Mouse (Mus musculus) heart, adult 2 months (tissue): ENCODE measurements around the gene Mthfsd. TPM values are rescaled to one million over a fixed set of nuclear protein-coding genes. Genes with fewer than 3 reads are reported as not detected.
A peak's percentile ranks its signal among the peaks of the same experiment; 100 is the strongest.

Experiments used
- DNase-seq, 2 experiments: peaks; one replicate each; pipeline ENCODE4 v3.0.0; 2021
- H3K27ac ChIP-seq: fragments of 200-600 bp; 2 replicates; pipeline ENCODE4 v1.8.1; 2022
- H3K27me3 ChIP-seq: fragments of 200-500 bp; 2 replicates; pipeline ENCODE4 v1.6.1; 2012; ENCODE audit warnings: mild to moderate bottlenecking, low read length, inconsistent platforms, mixed read lengths; ENCODE audit not compliant: control insufficient read depth, insufficient read depth
- H3K36me3 ChIP-seq: fragments of 200-500 bp; 2 replicates; pipeline ENCODE4 v1.6.1; 2012; ENCODE audit warnings: low read length, inconsistent platforms; ENCODE audit not compliant: control insufficient read depth, insufficient read depth
- H3K4me1 ChIP-seq: fragments of 200-500 bp; 2 replicates; pipeline ENCODE4 v1.6.1; 2011; ENCODE audit warnings: low read length; ENCODE audit not compliant: control insufficient read depth, insufficient read depth
- H3K4me3 ChIP-seq: fragments of 200-600 bp; 2 replicates; pipeline ENCODE4 v1.8.1; 2022
- H3K79me2 ChIP-seq: fragments of 200-500 bp; replicated peaks from 2 replicates; pipeline ENCODE4 v1.6.1; 2012; ENCODE audit warnings: mild to moderate bottlenecking, inconsistent platforms, low read length, moderate library complexity, mixed read lengths; ENCODE audit not compliant: control insufficient read depth, insufficient read depth
- H3K9ac ChIP-seq: fragments of 200-500 bp; 2 replicates; pipeline ENCODE4 v1.6.1; 2012; ENCODE audit warnings: low read depth, mild to moderate bottlenecking, control low read depth, inconsistent platforms, low read length, mixed read lengths
- CTCF ChIP-seq: fragments of 200-600 bp; IDR thresholded peaks from 2 replicates; pipeline ENCODE4 v1.8.1; 2022; ENCODE audit warnings: antibody characterized with exemption, mild to moderate bottlenecking, moderate library complexity
- EP300 ChIP-seq: fragments of 200-500 bp; IDR thresholded peaks from 2 replicates; pipeline ENCODE4 v1.6.1; 2011; ENCODE audit warnings: low read depth, low read length, control low read depth; ENCODE audit not compliant: insufficient read depth
- POLR2A ChIP-seq: fragments of 200-500 bp; IDR thresholded peaks from 2 replicates; pipeline ENCODE4 v1.6.1; 2011; ENCODE audit warnings: mild to moderate bottlenecking, low read depth, low read length, control low read depth; ENCODE audit not compliant: insufficient read depth
- WGBS: fragments of 180-500 bp; shearing (Covaris S2); methylation state at CpG from one replicate; pipeline ENCODE4 v1.1.7; 2018; 5-methylcytosine and 5-hydroxymethylcytosine counted together
- intact Hi-C: fragments of 180-260 bp; cut with DNase I; formaldehyde crosslinking; loops from one replicate; pipeline ENCODE4 v1.15.1; 2025
- polyA plus RNA-seq: library from polyadenylated mRNA; depleted of rRNA; stranded (reverse); fragments of >200 nt; gene quantifications from 2 replicates; pipeline ENCODE4 v1.2.3, GENCODE M21; 2012
- total RNA-seq, 2 experiments: library from RNA; stranded (reverse); gene quantifications; 2 replicates each; pipeline ENCODE4 v1.2.3; 2021

Gene Mthfsd
- total and polyA plus RNA-seq, 3 experiments, result 12.8 to 26.4 (median 13.5) TPM

DNA sequence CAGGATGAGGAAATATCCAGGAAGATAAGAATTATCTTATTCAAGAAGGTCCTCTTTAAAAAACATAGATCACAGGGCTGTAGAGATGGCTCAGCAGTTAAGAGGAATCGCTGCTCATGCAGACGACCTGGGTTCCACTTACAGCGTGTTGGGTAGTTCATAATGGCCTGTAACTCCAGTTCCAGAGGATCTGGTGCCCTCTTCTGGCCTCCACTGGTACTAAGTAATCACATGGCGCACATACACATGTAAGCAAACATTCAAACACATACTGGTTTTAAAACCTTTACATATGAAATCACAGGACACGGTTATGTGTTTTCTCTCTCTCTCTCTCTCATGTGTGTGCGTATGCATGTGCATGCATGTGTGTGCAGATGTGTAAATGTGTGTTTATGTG lies 28.7 kb upstream of the Mthfsd start:
- no peak overlapping the region for H3K4me3 ChIP-seq
- TF ChIP-seq CTCF, result 0 out of 2 replicates have a peak, but pooled peaks have one; percentile 10
- no peak for TF ChIP-seq POLR2A
- DNase-seq, result no peak
- H3K27ac ChIP-seq, result no peak overlapping the region
- 97% methylated on average over 6 of the region's 6 CpGs for WGBS
- H3K79me2 ChIP-seq, result no peaks in the 10 kb centered on the region
- H3K4me1 ChIP-seq, result no peaks in the 10 kb centered on the region
- no peak overlapping the region for H3K9ac ChIP-seq
- no peaks in the 10 kb centered on the region for H3K36me3 ChIP-seq
- intact Hi-C loops, result no loop called here
- H3K27me3 ChIP-seq, result no peaks in the 10 kb centered on the region

DNA sequence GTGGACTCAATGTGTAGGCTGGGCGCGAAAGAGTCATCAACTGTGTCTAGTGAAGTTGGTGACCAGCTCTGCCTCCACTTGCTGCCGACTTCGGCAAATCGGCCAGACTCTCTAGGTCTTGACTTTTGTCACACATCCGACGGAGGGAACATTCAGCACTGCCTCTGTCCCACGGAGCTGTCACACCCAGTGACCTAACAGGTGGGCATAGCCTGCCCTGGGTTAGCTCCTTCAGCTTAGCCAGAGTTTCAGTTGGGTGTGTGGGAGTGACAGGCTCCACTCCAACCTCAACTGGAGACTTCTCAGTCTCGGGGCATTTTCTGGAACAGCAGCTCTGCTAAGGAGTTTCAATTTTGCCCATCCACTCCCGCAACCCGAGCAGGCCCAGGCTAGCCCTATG lies 26.3 kb upstream of the Mthfsd start:
- intact Hi-C loops, result no loop called here
- TF ChIP-seq EP300 (no peak), CTCF (no peak), POLR2A (no peak)
- Histone ChIP-seq H3K79me2 (no peaks in the 10 kb centered on the region), H3K4me1 (no peaks in the 10 kb centered on the region), H3K36me3 (no peaks in the 10 kb centered on the region), H3K27me3 (no peaks in the 10 kb centered on the region), H3K27ac (no peak overlapping the region), H3K9ac (no peak overlapping the region), H3K4me3 (no peak overlapping the region)
- DNase-seq, result no peak
- 89% methylated on average over 11 of the region's 11 CpGs for WGBS

DNA sequence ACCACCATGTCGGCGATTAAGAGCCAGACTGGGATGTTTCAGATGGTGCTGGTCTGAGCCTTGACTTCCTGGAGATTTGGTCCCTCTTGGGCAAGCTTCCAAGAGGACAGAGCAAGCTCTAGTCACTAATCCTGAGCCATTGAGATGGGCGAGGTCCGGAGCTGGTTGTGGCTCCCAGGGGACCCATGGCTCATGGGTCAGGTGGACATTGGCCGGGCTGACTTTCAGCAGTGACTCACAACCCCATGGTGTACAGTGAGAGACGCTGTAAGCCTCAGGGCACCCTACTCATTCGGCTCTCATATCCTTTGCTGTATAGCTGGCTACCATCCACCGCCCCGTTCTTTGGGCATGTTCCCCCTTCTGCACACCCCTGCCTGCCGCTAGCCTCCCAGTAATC lies 25.9 kb upstream of the Mthfsd start:
- no peak overlapping the region for H3K27ac ChIP-seq
- H3K27me3 ChIP-seq, result peaks cover 1% of the 10 kb centered on the region; the same call in 1 of the 2 replicates
- TF ChIP-seq CTCF (no peak), EP300 (no peak), POLR2A (no peak)
- intact Hi-C loops, result no loop called here
- H3K36me3 ChIP-seq, result no peaks in the 10 kb centered on the region
- WGBS, result 77% methylated on average over 10 of the region's 10 CpGs
- H3K9ac ChIP-seq, result no peak overlapping the region
- no peaks in the 10 kb centered on the region for H3K4me1 ChIP-seq
- no peak for DNase-seq
- H3K4me3 ChIP-seq, result no peak overlapping the region
- H3K79me2 ChIP-seq, result no peaks in the 10 kb centered on the region

DNA sequence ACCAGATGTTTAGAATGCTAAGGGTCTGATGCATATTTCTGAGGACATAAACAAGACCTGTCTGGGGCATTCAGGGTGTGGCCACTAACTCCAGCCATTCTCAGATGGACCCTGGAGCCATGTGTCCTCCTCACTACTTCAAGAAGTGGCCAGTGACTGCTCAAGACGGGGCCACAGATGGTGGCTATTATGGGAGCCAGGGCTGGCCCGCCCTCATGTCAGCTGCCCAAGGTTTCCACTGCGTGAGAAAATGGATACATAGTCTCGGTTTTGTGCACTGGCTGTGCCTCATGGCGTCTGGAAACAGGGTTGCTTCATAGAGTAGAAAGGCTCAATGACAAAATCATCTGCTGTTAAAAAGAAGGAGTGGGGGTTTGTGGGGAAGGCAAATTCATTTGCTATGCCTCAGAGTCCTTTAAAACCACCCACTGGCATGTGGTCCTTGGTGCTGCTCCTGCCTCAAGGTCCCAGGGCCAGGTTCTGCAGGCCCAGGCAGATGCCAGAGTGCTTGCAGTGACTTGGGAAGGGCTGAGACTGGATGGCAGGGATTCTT lies 24.8 kb upstream of the Mthfsd start:
- intact Hi-C loops, result no loop called here

DNA sequence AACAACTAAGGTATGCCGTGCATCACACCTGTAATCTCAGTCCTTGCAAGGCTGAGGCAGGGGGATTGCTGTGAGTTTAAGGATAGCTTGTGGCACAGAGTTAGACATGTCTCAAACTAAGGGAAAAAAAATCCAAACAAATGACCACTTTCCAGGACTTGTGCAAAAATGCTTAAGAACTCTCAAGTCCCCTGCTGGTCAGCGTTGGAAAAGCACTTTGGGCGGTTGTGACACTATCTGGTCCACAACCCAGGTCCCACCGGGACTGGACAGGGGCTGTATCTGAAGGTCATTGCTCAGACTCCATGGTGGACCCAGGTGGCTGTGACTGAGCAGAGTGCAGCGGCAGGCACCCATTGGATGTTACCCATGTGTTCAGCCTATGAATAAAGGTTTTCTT lies 22.3 kb upstream of the Mthfsd start:
- no peaks in the 10 kb centered on the region for H3K36me3 ChIP-seq
- H3K27me3 ChIP-seq, result peaks cover 13% of the 10 kb centered on the region
- TF ChIP-seq EP300 (no peak), CTCF (peak; percentile 65)
- DNase-seq, result no peak
- 38% methylated on average over 5 of the region's 5 CpGs for WGBS
- H3K79me2 ChIP-seq, result no peaks in the 10 kb centered on the region
- no peak overlapping the region for H3K9ac ChIP-seq
- H3K27ac ChIP-seq, result no peak overlapping the region
- H3K4me1 ChIP-seq, result no peaks in the 10 kb centered on the region
- H3K4me3 ChIP-seq, result no peak overlapping the region
- intact Hi-C loops, result no loop called here

More for the DNA sequence above, 24.8 kb upstream of the Mthfsd start:
- Histone ChIP-seq H3K4me3 (no peak overlapping the region), H3K36me3 (no peaks in the 10 kb centered on the region), H3K27ac (no peak overlapping the region), H3K4me1 (no peaks in the 10 kb centered on the region), H3K27me3 (peaks cover 9% of the 10 kb centered on the region), H3K9ac (no peak overlapping the region), H3K79me2 (no peaks in the 10 kb centered on the region)
- TF ChIP-seq EP300, result no peak
- TF ChIP-seq CTCF, result no peak
- no peak for TF ChIP-seq POLR2A
- 79% methylated on average over 5 of the region's 5 CpGs for WGBS
- no peak for DNase-seq

DNA sequence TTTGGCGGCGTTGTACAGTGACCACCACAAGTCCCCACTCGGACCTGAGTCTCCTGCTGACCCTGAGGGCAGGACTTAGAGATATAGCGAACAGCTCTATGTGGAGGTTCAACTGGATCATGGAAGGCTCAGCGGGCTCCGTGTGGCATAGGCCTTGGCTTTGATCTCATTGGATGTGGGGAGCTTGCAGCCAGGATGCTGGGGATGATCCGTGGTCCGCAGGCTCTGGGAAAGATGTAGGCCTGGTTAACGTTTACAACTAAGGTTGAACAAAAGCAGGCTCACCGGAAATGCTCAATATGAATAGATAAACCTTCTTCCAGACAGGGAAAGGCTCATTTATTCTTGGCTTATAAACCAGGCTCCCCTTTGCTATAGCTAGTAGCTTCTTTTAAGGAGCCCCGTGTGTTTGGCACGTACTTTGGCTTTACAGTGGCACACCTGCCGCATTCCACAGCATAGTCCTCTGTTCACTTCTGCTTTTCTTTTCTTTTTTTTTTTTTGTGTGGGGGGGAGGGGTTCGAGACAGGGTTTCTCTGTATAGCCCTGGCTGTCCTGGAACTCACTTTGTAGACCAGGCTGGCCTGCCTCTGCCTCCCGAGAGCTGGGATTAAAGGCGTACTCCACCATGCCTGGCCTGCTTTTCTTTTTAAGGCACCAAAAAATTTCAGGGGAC lies 21.2 kb upstream of the Mthfsd start:
- WGBS, result 66% methylated on average over 16 of the region's 16 CpGs
- no peak overlapping the region for H3K4me3 ChIP-seq
- H3K27me3 ChIP-seq, result peaks cover 13% of the 10 kb centered on the region
- H3K9ac ChIP-seq, result no peak overlapping the region
- intact Hi-C loops, result loop anchor here (5.0 kb wide), 1 partner anchor 43 kb away; no protein-coding TSS in a partner anchor
- no peak overlapping the region for H3K27ac ChIP-seq
- H3K36me3 ChIP-seq, result no peaks in the 10 kb centered on the region
- no peaks in the 10 kb centered on the region for H3K4me1 ChIP-seq
- H3K79me2 ChIP-seq, result no peaks in the 10 kb centered on the region
- no peak for DNase-seq
- TF ChIP-seq EP300 (no peak), CTCF (no peak), POLR2A (no peak)
